Mouse (Mus musculus) heart, postnatal 0 days (tissue): ENCODE measurements at regions not wholly inside any gene's neighbourhood (a gene's known extent, or its start where the extent isn't known, plus 50 kb on each side); places are given as distances from the start of the nearest gene placed in this dataset.

Experiments used
- CTCF ChIP-seq: IDR thresholded peaks from 2 replicates; pipeline ENCODE4 v1.5.1; 2016; ENCODE audit warnings: antibody characterized with exemption, control low read depth, low read depth
- EP300 ChIP-seq: IDR thresholded peaks from 2 replicates; pipeline ENCODE4 v1.6.1; 2016; ENCODE audit warnings: antibody characterized with exemption, low read depth

GRCm38 (mm10) chr1:73479349-73479920 is 463.7 kb upstream of the Tnp1 start:
- TF ChIP-seq EP300 (no peak), CTCF (no peak)
